Mouse (Mus musculus) bone marrow, adult 2 months (tissue): ENCODE results near the gene Edn2.
A peak's percentile ranks its signal among the peaks of the same experiment; 100 is the strongest.

ENCODE experiments used
- CTCF ChIP-seq: fragments of 200-500 bp; IDR thresholded peaks from 2 replicates; pipeline ENCODE4 v1.5.1; 2011; ENCODE audit warnings: low read length, control low read depth; ENCODE audit not compliant: control insufficient read depth, insufficient read depth
- POLR2A ChIP-seq: fragments of 200-500 bp; IDR thresholded peaks from 2 replicates; pipeline ENCODE4 v1.6.1; 2011; ENCODE audit warnings: low read depth, mild to moderate bottlenecking, control low read depth, low read length, borderline replicate concordance; ENCODE audit not compliant: control insufficient read depth

DNA sequence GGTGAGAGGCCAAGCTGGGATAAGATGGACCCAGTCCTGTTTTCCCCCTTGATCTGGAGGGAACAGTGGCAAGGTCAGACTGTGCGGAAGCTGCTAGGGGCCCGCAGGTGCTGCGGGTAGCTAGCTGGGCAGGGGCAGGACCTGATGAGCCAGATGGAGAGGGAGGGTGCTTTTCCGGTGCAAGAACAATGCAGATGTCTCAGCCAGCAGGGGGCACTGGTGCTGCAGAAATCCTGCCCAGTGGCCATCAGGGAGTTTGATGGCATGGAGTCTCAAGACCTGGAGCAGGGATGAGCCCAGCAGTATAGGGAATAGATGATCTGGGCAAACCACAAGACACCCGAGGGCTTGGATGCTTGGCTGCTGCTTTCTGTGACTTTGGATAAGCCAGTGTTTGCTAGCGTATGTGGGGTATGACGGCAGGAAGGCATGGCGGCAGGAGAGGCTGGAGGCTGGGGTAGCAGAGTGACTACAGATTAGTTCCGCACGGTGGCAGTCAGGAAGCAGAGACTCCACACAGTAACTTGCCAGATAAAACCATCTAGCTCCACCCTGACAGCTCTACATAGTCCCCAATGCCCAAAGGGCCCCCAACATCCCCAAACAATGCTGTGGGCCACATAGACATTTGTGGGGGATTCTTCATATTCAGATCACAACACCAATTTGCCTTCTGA lies 55.0 kb downstream of the Edn2 start:
- TF ChIP-seq CTCF (peak; percentile 50), POLR2A (no peak)
